Mouse (Mus musculus): Measurements from ENCODE around the gene Chmp4b. TPM values are rescaled to one million over a fixed set of nuclear protein-coding genes. Genes with fewer than 3 reads are reported as not detected.

Chmp4b gene
- polyA plus RNA-seq, 1 experiment from 2014 or later, result 22.1 TPM

- H3K4me1 ChIP-seq (ENCODE audit: control insufficient read depth, insufficient read depth, low read length), result peaks cover 14% of the 10 kb centered on the region
- no peaks in the 10 kb centered on the region for H3K27me3 ChIP-seq (ENCODE audit: control insufficient read depth, insufficient read depth, low read depth, low read length)
- ATAC-seq, result no peak
- H3K36me3 ChIP-seq (ENCODE audit: control insufficient read depth, insufficient read depth, low read length), result no peaks in the 10 kb centered on the region
- no peaks in the 10 kb centered on the region for H3K9me3 ChIP-seq (replicated peaks; ENCODE audit: control insufficient read depth, low read length, poor library complexity, severe bottlenecking)
- no peak overlapping the region for H3K9ac ChIP-seq (ENCODE audit: low read depth, low read length)
- H3K4me2 ChIP-seq (ENCODE audit: low read length), result no peak overlapping the region
- 93% methylated on average over 5 of the region's 5 CpGs for WGBS
- no peak overlapping the region for H3K27ac ChIP-seq (ENCODE audit: low read length)
- H3K4me3 ChIP-seq (ENCODE audit: low read depth, low read length), result no peak overlapping the region
These were observed 35.8 kb upstream of the Chmp4b start for GRCm38 (mm10) chr2:154615674-154616073.

GRCm38 (mm10) chr2:154617061-154617460, 34.4 kb upstream of the Chmp4b start:
- Histone ChIP-seq H3K27ac (ENCODE audit: low read length) (no peak overlapping the region), H3K4me1 (ENCODE audit: control insufficient read depth, insufficient read depth, low read length) (peaks cover 14% of the 10 kb centered on the region), H3K4me3 (ENCODE audit: low read depth, low read length) (no peak overlapping the region), H3K27me3 (ENCODE audit: control insufficient read depth, insufficient read depth, low read depth, low read length) (no peaks in the 10 kb centered on the region), H3K9ac (ENCODE audit: low read depth, low read length) (no peak overlapping the region), H3K9me3 (replicated peaks; ENCODE audit: control insufficient read depth, low read length, poor library complexity, severe bottlenecking) (no peaks in the 10 kb centered on the region), H3K36me3 (ENCODE audit: control insufficient read depth, insufficient read depth, low read length) (no peaks in the 10 kb centered on the region), H3K4me2 (ENCODE audit: low read length) (no peak overlapping the region)
- WGBS, result 92% methylated on average over 3 of the region's 3 CpGs
- no peak for ATAC-seq

DNA sequence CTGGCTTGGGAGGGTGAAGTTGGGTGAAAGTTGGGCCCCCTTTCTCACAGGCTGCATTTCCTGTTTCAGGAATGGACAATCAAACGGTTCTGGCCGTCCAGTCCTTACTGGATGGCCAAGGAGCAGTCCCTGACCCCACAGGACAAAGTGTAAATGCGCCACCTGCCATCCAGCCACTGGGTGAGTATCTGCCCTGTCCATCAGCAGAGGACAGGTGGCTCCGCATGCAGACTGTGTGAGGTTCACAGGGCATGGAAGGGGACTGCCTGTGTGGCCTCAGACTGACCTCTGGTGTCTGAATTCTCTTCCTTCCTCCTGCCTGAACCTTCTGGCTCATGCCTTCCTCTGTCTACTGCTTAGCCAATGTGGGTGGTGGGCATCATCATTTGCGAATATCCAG, 29.8 kb upstream of the Chmp4b start:
- Histone ChIP-seq H3K27me3 (ENCODE audit: control insufficient read depth, insufficient read depth, low read depth, low read length) (no peaks in the 10 kb centered on the region), H3K9ac (ENCODE audit: low read depth, low read length) (no peak overlapping the region), H3K36me3 (ENCODE audit: control insufficient read depth, insufficient read depth, low read length) (peaks cover 23% of the 10 kb centered on the region), H3K27ac (ENCODE audit: low read length) (no peak overlapping the region), H3K4me2 (ENCODE audit: low read length) (no peak overlapping the region), H3K4me3 (ENCODE audit: low read depth, low read length) (no peak overlapping the region), H3K9me3 (replicated peaks; ENCODE audit: control insufficient read depth, low read length, poor library complexity, severe bottlenecking) (no peaks in the 10 kb centered on the region; the same call in 1 of the 2 replicates), H3K4me1 (ENCODE audit: control insufficient read depth, insufficient read depth, low read length) (no peaks in the 10 kb centered on the region)
- ATAC-seq, result no peak
- 91% methylated on average over 5 of the region's 5 CpGs for WGBS

- Histone ChIP-seq H3K27me3 (ENCODE audit: control insufficient read depth, insufficient read depth, low read depth, low read length) (no peaks in the 10 kb centered on the region), H3K9me3 (replicated peaks; ENCODE audit: control insufficient read depth, low read length, poor library complexity, severe bottlenecking) (no peaks in the 10 kb centered on the region; the same call in 1 of the 2 replicates), H3K4me1 (ENCODE audit: control insufficient read depth, insufficient read depth, low read length) (no peaks in the 10 kb centered on the region), H3K36me3 (ENCODE audit: control insufficient read depth, insufficient read depth, low read length) (peaks cover 33% of the 10 kb centered on the region), H3K27ac (ENCODE audit: low read length) (no peak overlapping the region), H3K4me3 (ENCODE audit: low read depth, low read length) (no peak overlapping the region), H3K9ac (ENCODE audit: low read depth, low read length) (no peak overlapping the region), H3K4me2 (ENCODE audit: low read length) (no peak overlapping the region)
- ATAC-seq, result no peak
These were observed 27.4 kb upstream of the Chmp4b start for GRCm38 (mm10) chr2:154624137-154624536.

DNA sequence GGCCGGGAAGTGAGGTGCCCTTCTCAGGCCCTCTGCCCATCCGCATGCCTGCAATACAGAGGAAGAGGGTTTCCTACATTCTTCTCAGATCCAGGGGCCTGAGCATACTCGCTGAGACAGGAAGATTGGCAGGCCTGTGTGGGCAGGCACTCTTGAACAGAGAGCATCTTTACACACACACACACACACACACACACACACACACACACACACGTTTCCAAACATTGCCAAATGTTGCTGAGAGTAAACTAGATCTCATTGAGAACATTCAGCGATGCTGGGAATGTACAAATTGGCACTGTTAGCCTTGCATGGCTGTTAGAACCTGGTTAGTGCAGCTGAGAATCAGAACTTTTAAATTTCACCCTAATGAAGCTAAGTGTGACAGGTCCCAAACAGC, 21.0 kb upstream of the Chmp4b start:
- WGBS, result 92% methylated on average over 5 of the region's 5 CpGs
- Histone ChIP-seq H3K9ac (ENCODE audit: low read depth, low read length) (no peak overlapping the region), H3K9me3 (replicated peaks; ENCODE audit: control insufficient read depth, low read length, poor library complexity, severe bottlenecking) (no peaks in the 10 kb centered on the region), H3K4me2 (ENCODE audit: low read length) (no peak overlapping the region), H3K27ac (ENCODE audit: low read length) (no peak overlapping the region), H3K4me1 (ENCODE audit: control insufficient read depth, insufficient read depth, low read length) (no peaks in the 10 kb centered on the region), H3K36me3 (ENCODE audit: control insufficient read depth, insufficient read depth, low read length) (peaks cover 24% of the 10 kb centered on the region), H3K4me3 (ENCODE audit: low read depth, low read length) (no peak overlapping the region), H3K27me3 (ENCODE audit: control insufficient read depth, insufficient read depth, low read depth, low read length) (no peaks in the 10 kb centered on the region)
- no peak for ATAC-seq

DNA sequence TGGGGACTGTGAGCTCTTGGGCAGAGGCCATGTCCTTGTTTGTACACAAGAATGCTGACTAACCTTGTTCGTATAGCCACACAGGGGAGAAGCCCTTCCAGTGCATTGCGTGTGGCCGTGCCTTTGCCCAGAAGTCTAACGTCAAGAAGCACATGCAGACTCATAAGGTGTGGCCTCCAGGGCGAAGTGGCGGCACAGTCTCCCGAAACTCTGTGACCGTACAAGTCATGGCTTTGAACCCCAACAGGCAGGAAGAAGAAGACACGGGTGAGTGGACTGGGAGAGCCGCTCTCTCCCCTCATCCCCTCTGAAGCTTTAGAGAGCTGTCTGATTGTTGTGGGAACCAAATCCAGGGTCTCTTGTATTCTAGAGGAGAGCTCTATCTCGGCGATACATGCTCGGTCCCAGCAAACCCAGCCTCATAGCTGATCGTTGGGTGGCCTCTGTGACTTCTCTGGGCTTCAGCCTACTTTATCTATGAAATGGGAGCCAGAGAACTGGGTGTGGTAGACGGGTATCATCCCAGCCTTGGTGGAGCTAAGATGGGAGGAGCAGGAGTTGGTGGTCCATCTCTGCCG, 19.2 kb upstream of the Chmp4b start:
- Histone ChIP-seq H3K4me1 (ENCODE audit: control insufficient read depth, insufficient read depth, low read length) (no peaks in the 10 kb centered on the region), H3K4me3 (ENCODE audit: low read depth, low read length) (no peak overlapping the region), H3K4me2 (ENCODE audit: low read length) (no peak overlapping the region), H3K27me3 (ENCODE audit: control insufficient read depth, insufficient read depth, low read depth, low read length) (no peaks in the 10 kb centered on the region), H3K9ac (ENCODE audit: low read depth, low read length) (no peak overlapping the region), H3K36me3 (ENCODE audit: control insufficient read depth, insufficient read depth, low read length) (peaks cover 32% of the 10 kb centered on the region), H3K9me3 (replicated peaks; ENCODE audit: control insufficient read depth, low read length, poor library complexity, severe bottlenecking) (no peaks in the 10 kb centered on the region), H3K27ac (ENCODE audit: low read length) (no peak overlapping the region)
- no peak for ATAC-seq
- 92% methylated on average over 16 of the region's 16 CpGs for WGBS

DNA sequence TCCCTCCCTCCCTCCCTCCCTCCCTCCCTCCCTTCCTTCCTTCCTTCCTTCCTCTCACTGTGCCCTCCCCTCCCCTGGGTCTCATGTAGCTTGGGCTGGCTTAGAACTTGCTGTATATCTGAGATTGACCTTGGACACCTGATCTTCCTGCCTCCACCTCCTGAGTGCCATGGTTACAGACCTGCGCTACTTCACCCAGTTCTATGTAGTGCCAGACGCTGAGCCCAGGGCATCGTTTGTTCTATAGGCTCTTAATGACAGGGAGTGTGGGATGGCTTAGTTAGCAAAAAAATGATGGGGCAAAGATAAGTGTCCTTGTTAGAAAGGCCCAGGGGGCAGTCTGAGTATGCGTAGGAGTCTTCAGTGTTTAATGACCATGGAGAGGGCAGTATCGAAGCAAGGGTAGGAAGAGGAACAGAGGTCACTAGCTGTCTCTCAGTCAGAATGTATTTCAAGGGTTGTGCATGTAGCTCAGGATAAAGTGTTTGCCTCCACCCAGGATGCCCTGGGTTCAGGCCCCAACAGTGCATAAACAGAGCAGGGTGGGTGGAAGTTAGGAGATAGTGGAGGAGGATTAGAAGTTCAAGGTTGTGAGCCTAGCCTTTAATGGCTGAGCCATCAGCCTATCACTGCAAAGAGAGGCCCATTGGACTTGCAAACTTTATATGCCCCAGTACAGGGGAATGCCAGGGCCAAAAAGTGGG, 18.3 kb upstream of the Chmp4b start:
- Histone ChIP-seq H3K4me2 (ENCODE audit: low read length) (no peak overlapping the region), H3K9me3 (replicated peaks; ENCODE audit: control insufficient read depth, low read length, poor library complexity, severe bottlenecking) (no peaks in the 10 kb centered on the region), H3K9ac (ENCODE audit: low read depth, low read length) (no peak overlapping the region), H3K27ac (ENCODE audit: low read length) (no peak overlapping the region), H3K36me3 (ENCODE audit: control insufficient read depth, insufficient read depth, low read length) (peaks cover 36% of the 10 kb centered on the region), H3K4me3 (ENCODE audit: low read depth, low read length) (no peak overlapping the region), H3K4me1 (ENCODE audit: control insufficient read depth, insufficient read depth, low read length) (no peaks in the 10 kb centered on the region), H3K27me3 (ENCODE audit: control insufficient read depth, insufficient read depth, low read depth, low read length) (no peaks in the 10 kb centered on the region)
- WGBS, result 94% methylated on average over 5 of the region's 5 CpGs
- no peak for ATAC-seq

- Histone ChIP-seq H3K4me2 (ENCODE audit: low read length) (no peak overlapping the region), H3K36me3 (ENCODE audit: control insufficient read depth, insufficient read depth, low read length) (peaks cover 34% of the 10 kb centered on the region), H3K4me1 (ENCODE audit: control insufficient read depth, insufficient read depth, low read length) (no peaks in the 10 kb centered on the region), H3K4me3 (ENCODE audit: low read depth, low read length) (no peak overlapping the region), H3K9ac (ENCODE audit: low read depth, low read length) (no peak overlapping the region), H3K9me3 (replicated peaks; ENCODE audit: control insufficient read depth, low read length, poor library complexity, severe bottlenecking) (no peaks in the 10 kb centered on the region), H3K27me3 (ENCODE audit: control insufficient read depth, insufficient read depth, low read depth, low read length) (no peaks in the 10 kb centered on the region), H3K27ac (ENCODE audit: low read length) (no peak overlapping the region)
- WGBS, result 93% methylated on average over 9 of the region's 9 CpGs
- no peak for ATAC-seq
These were observed 17.4 kb upstream of the Chmp4b start for GRCm38 (mm10) chr2:154633876-154634644.

- no peaks in the 10 kb centered on the region for H3K27me3 ChIP-seq (ENCODE audit: control insufficient read depth, insufficient read depth, low read depth, low read length)
These were observed 15.7 kb upstream of the Chmp4b start for GRCm38 (mm10) chr2:154635826-154636225.

More at GRCm38 (mm10) chr2:154635826-154636225, 15.7 kb upstream of the Chmp4b start:
- no peaks in the 10 kb centered on the region for H3K9me3 ChIP-seq (replicated peaks; ENCODE audit: control insufficient read depth, low read length, poor library complexity, severe bottlenecking)
- WGBS, result 97% methylated on average over 2 of the region's 2 CpGs
- no peak overlapping the region for H3K27ac ChIP-seq (ENCODE audit: low read length)
- H3K36me3 ChIP-seq (ENCODE audit: control insufficient read depth, insufficient read depth, low read length), result peaks cover 37% of the 10 kb centered on the region
- H3K4me2 ChIP-seq (ENCODE audit: low read length), result no peak overlapping the region
- no peak overlapping the region for H3K9ac ChIP-seq (ENCODE audit: low read depth, low read length)
- ATAC-seq, result no peak
- H3K4me1 ChIP-seq (ENCODE audit: control insufficient read depth, insufficient read depth, low read length), result no peaks in the 10 kb centered on the region
- H3K4me3 ChIP-seq (ENCODE audit: low read depth, low read length), result no peak overlapping the region

All from midbrain, embryonic 16.5 days (tissue).